In the genomic region with DNA sequence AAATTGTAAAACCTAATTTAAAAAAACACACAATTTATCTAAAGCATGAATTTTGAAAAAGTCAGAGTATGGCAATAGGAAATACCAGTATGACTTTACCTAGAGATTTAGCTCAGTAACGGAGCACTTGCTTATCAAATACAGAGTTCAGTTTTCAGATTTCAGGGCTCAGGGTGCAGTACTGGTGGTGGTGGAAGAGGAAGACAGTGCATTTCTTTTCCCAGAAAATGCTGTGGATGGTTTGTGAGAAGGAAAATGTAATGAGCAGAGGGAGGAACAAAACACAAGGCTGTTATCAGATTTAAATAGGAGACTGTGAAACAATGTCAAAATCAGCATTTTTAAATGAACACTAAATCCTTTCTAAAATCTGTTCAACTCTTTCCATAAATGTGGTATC, we compare ENCODE assay signal across 27 mouse cellular contexts.
"Had no signal": no experiment of that assay in that cellular context is flagged by ENCODE, and none has a peak within 500 bp of the region (broad histone marks: within the 10 kb centered on the region; RNA-seq: fewer than 3 reads in every experiment).

No protein-coding gene starts in this region.

- H3K27me3 ChIP-seq: heart, embryonic 13.5 days; heart, embryonic 15.5 days; hindbrain, embryonic 13.5 days; hindbrain, embryonic 15.5 days; kidney, embryonic 15.5 days; limb, embryonic 12.5 days; liver, embryonic 13.5 days; liver, embryonic 15.5 days had no signal

- H3K27ac ChIP-seq: heart, adult 2 months; heart, embryonic 13.5 days; heart, embryonic 15.5 days; hindbrain, embryonic 13.5 days; hindbrain, embryonic 15.5 days; hindbrain, postnatal 0 days; kidney, embryonic 15.5 days; kidney, postnatal 0 days; limb, embryonic 10.5 days; limb, embryonic 12.5 days; liver, embryonic 13.5 days; liver, embryonic 15.5 days had no signal

- H3K9ac ChIP-seq: heart, embryonic 13.5 days; heart, embryonic 15.5 days; hindbrain, embryonic 13.5 days; hindbrain, embryonic 15.5 days; kidney, embryonic 15.5 days; limb, embryonic 12.5 days; liver, embryonic 13.5 days; liver, embryonic 15.5 days; liver, postnatal 0 days had no signal

- H3K36me3 ChIP-seq: heart, embryonic 13.5 days; heart, embryonic 15.5 days; hindbrain, embryonic 13.5 days; hindbrain, embryonic 15.5 days; kidney, embryonic 15.5 days; limb, embryonic 10.5 days; limb, embryonic 12.5 days; liver, embryonic 13.5 days; liver, embryonic 15.5 days had no signal

- H3K4me3 ChIP-seq: heart, adult 2 months; heart, embryonic 13.5 days; heart, embryonic 15.5 days; hindbrain, embryonic 13.5 days; hindbrain, embryonic 15.5 days; kidney, embryonic 15.5 days; limb, embryonic 10.5 days; limb, embryonic 12.5 days; liver, embryonic 13.5 days; liver, embryonic 15.5 days had no signal

- ATAC-seq: hindbrain, postnatal 0 days; intestine, embryonic 16.5 days; liver, postnatal 0 days had no signal

- H3K4me1 ChIP-seq: heart, embryonic 13.5 days; heart, embryonic 15.5 days; hindbrain, embryonic 13.5 days; hindbrain, embryonic 15.5 days; kidney, embryonic 15.5 days; limb, embryonic 10.5 days; limb, embryonic 12.5 days; liver, embryonic 13.5 days; liver, embryonic 15.5 days had no signal

- H3K4me2 ChIP-seq: heart, embryonic 11.5 days; heart, embryonic 13.5 days; heart, embryonic 15.5 days; hindbrain, embryonic 13.5 days; hindbrain, embryonic 15.5 days; kidney, embryonic 15.5 days; limb, embryonic 12.5 days; liver, embryonic 11.5 days; liver, embryonic 13.5 days; liver, embryonic 15.5 days had no signal

- H3K9me3 ChIP-seq: heart, embryonic 13.5 days; heart, embryonic 15.5 days; hindbrain, embryonic 13.5 days; hindbrain, embryonic 15.5 days; kidney, embryonic 15.5 days; limb, embryonic 10.5 days; limb, embryonic 12.5 days; liver, embryonic 13.5 days; liver, embryonic 15.5 days had no signal

- DNase-seq: gastrocnemius, postnatal 14 days; gastrocnemius, postnatal 36 days; heart, adult 11 months; heart, adult 2 months; heart, postnatal 14 days; heart, postnatal 36 days; kidney, adult 11 months; kidney, adult 2 months; kidney, adult 9 months; kidney, postnatal 14 days; kidney, postnatal 36 days; liver; liver, embryonic 13.5 days; liver, postnatal 0 days had no signal
